Mouse (Mus musculus): ENCODE measurements around the gene Nectin1. TPM values are rescaled to one million over a fixed set of nuclear protein-coding genes. Genes with fewer than 3 reads are reported as not detected.

Nectin1 gene
- total RNA-seq, 2 experiments from 2014 or later, result 112 to 114 TPM

GRCm38 (mm10) chr9:43828960-43829359 lies 85.2 kb downstream of the Nectin1 start:
- intact Hi-C loops (cut with DNase I), result loop anchor here (5.0 kb wide), 2 partner anchors 87 to 492 kb away; partner anchors contain the start of gene Nectin1
- Histone ChIP-seq H3K27ac (no peak overlapping the region), H3K4me3 (no peak overlapping the region)
- TF ChIP-seq CTCF (IDR thresholded peaks at IDR 0.05), result no peak
- DNase-seq (ENCODE audit: extremely low spot score in 1 of 2, low spot score in 2 of 2), result no peak

DNA sequence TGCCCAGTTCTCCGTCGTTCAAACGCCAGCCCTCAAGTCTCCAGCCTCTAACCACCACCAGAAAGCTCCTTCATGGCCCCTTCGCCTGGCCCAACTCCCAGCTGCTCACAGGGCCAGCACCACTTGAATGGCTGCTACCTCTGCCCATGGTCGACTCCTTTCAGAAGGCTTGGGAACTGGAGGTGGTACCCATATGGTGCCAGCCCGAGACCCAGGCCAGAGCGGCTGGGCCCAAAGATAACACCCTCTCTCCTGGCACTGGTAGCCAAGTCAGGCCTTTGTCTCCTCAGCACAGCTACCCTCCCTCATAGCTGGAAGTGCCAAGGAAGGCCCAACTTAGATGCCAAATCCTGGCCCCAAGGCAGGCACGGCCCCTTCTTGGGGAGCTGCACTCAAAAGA lies 89.4 kb downstream of the Nectin1 start:
- no peak overlapping the region for H3K27ac ChIP-seq
- no peak for TF ChIP-seq CTCF (IDR thresholded peaks at IDR 0.05)
- DNase-seq (ENCODE audit: extremely low spot score in 1 of 2, low spot score in 2 of 2), result no peak
- intact Hi-C loops (cut with DNase I), result no loop called here
- H3K4me3 ChIP-seq, result no peak overlapping the region

DNA sequence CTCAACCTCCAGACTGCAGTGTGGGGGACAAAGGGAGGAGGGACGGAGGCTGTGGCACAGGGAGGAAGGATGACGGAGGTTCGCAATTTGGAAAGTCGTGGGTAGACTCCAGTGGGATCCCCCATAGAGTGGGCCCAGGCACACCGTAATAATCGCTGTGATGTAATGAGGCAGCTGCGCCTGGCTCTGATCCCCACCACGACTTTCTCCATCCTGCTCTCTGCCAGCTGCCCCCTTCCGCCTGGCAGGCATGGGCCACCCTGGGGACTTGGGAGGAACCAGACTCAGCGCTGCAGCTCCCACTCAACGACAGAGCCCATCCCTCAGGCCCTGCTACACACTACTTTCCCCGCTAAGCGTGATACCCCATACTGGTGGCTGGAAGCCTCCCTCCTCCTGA lies 90.5 kb downstream of the Nectin1 start:
- Histone ChIP-seq H3K4me3 (no peak overlapping the region), H3K27ac (no peak overlapping the region)
- TF ChIP-seq CTCF (IDR thresholded peaks at IDR 0.05), result no peak
- intact Hi-C loops (cut with DNase I), result no loop called here
- DNase-seq (ENCODE audit: extremely low spot score in 1 of 2, low spot score in 2 of 2), result no peak

DNA sequence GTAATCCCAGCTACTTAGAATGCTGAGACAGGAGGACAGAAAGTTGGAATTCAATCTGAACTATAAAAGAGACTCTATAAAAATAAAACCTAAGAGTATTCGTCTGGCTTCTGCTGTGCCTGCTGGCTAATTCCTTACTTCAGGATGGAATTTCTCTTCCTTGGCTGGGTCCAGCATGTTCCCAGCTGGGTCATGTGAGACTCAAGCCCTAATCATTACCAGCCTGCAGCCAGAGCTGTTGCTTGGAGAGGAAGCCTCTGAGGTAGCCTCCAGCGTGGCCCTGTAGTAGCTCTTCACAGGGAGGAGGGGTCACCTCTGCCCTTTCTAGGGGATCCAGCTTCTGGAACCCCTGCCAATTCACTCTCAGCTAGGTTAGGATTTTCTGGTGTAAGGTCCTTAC lies 94.8 kb downstream of the Nectin1 start:
- no peak for TF ChIP-seq CTCF (IDR thresholded peaks at IDR 0.05)
- intact Hi-C loops (cut with DNase I), result no loop called here

GRCm38 (mm10) chr9:43842921-43843577 lies 99.3 kb downstream of the Nectin1 start:
- H3K4me3 ChIP-seq, result no peak overlapping the region
- intact Hi-C loops (cut with DNase I), result no loop called here
- no peak for TF ChIP-seq CTCF (IDR thresholded peaks at IDR 0.05)

More for the DNA sequence above, 94.8 kb downstream of the Nectin1 start:
- no peak overlapping the region for H3K27ac ChIP-seq
- no peak overlapping the region for H3K4me3 ChIP-seq
- DNase-seq (ENCODE audit: extremely low spot score in 1 of 2, low spot score in 2 of 2), result no peak

DNA sequence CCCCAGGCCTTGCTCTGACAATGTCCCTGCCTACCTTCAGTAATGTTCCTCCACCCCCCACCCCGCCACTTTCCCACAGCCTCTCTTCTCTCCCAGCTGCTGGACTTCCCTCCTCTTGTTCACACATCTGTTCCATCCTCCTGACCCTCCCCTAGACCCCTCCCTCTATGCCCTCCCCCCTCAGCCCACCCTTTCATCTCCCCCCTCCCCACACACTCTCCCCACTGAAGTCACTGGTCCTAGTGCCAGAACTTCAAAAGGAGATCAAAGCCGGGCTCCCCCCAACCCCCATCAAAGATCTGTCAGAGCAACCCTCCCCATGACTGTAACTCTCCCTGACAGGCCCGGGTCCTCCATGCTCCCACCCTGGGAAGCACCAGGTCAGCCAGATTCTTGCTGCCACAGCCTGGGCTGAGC lies 99.9 kb downstream of the Nectin1 start:
- intact Hi-C loops (cut with DNase I), result no loop called here
- no peak overlapping the region for H3K4me3 ChIP-seq
- DNase-seq (ENCODE audit: extremely low spot score in 1 of 2, low spot score in 2 of 2), result no peak
- TF ChIP-seq CTCF (IDR thresholded peaks at IDR 0.05), result no peak
- H3K27ac ChIP-seq, result no peak overlapping the region

More at GRCm38 (mm10) chr9:43842921-43843577, 99.3 kb downstream of the Nectin1 start:
- no peak overlapping the region for H3K27ac ChIP-seq
- DNase-seq (ENCODE audit: extremely low spot score in 1 of 2, low spot score in 2 of 2), result no peak

DNA sequence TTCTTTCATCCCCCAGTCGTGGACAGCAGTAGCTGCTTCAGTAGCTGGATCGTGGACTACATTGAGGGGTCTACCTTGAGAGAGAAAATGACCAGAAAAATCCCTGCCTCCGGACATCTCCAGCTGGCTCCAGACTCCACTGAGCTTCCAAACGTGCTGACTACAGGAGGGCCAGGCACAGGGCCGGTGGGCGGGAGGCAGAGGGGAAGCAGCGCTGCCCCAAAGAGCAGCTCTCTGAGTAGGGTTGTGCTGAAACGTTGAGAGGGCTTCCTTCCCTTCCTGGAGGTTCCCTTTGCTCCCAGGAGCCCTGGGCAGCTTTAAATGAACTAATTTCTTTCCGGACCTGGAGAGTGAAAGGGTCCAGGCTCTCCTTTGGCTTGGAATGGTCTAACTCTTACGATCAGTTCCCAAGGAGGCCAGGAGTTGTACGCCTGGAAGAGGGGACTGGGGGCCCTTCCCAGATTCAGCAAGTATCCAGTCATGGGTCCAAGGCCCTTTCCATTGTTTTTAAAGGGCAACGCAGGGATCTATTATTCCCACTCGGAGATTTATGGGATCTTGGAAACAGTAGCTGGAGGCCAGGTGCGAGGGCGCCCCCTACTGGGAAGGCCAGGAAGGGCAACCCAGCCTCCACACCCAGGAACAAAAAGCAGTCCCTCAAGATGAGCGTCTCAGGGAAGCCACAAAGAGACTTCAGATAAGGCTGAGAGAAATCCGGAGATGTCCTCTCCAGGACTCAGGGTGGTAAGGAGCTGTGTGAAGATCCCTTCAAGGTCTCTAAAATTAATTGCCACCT lies 102.1 kb downstream of the Nectin1 start:
- Histone ChIP-seq H3K27ac (no peak overlapping the region), H3K4me3 (no peak overlapping the region)
- TF ChIP-seq CTCF (IDR thresholded peaks at IDR 0.05), result peak; percentile 92
- DNase-seq (ENCODE audit: extremely low spot score in 1 of 2, low spot score in 2 of 2), result peak; percentile 60 to 75
- intact Hi-C loops (cut with DNase I), result loop anchor here (5.0 kb wide), 1 partner anchor 104 kb away; the partner anchor contains the start of gene Nectin1

DNA sequence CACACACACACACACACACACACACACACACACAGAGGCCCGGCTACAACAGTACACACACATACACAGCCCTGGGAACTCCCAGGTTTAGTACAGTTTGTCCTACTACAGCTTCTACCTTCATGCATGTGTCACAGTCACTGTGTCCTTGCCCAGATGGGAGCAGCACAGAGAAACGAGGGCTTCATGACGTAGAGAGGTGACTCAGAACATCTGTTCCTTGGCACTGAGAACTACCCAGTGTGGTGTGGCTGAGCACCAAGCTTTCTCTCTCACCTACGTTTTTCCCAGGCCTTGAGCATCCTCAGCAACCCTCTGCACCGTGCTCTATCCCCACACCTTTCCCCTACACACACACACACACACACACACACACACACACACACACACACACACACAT lies 104.1 kb downstream of the Nectin1 start:
- peak; percentile 36 to 72 for DNase-seq (ENCODE audit: extremely low spot score in 1 of 2, low spot score in 2 of 2)
- intact Hi-C loops (cut with DNase I), result loop anchor here (2.0 to 5.0 kb wide), 2 partner anchors 31 to 106 kb away; partner anchors contain the start of gene Nectin1
- TF ChIP-seq CTCF (IDR thresholded peaks at IDR 0.05), result no peak
- Histone ChIP-seq H3K27ac (no peak overlapping the region), H3K4me3 (no peak overlapping the region)

DNA sequence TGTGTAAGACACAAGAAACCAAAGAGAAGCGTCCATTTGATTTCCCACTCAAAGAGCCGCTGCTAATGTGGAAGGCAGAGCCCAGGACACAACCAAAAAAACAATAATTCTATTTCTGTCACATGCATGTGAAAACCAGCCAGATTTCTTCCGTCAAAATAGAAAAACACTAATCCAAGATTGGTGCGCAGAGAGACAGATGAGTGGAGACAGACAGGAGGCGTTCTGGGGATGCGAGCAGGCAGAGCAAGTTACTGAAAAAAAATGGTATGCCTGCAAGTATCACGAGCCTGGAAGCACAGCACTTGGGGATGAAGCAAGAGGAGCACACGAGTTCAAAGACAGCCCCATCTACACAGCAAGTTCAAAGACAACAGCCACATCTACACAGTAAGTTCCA lies 106.5 kb downstream of the Nectin1 start:
- intact Hi-C loops (cut with DNase I), result no loop called here
- no peak for DNase-seq (ENCODE audit: extremely low spot score in 1 of 2, low spot score in 2 of 2)
- no peak overlapping the region for H3K4me3 ChIP-seq
- no peak overlapping the region for H3K27ac ChIP-seq
- no peak for TF ChIP-seq CTCF (IDR thresholded peaks at IDR 0.05)

GRCm38 (mm10) chr9:43851154-43851553 lies 107.4 kb downstream of the Nectin1 start:
- TF ChIP-seq CTCF (IDR thresholded peaks at IDR 0.05), result no peak
- DNase-seq (ENCODE audit: extremely low spot score in 1 of 2, low spot score in 2 of 2), result no peak
- no peak overlapping the region for H3K27ac ChIP-seq
- H3K4me3 ChIP-seq, result no peak overlapping the region
- intact Hi-C loops (cut with DNase I), result no loop called here

- DNase-seq (ENCODE audit: extremely low spot score in 1 of 2, low spot score in 2 of 2), result no peak
- no peak overlapping the region for H3K27ac ChIP-seq
- no peak for TF ChIP-seq CTCF (IDR thresholded peaks at IDR 0.05)
- H3K4me3 ChIP-seq, result no peak overlapping the region
- intact Hi-C loops (cut with DNase I), result no loop called here
Measured at GRCm38 (mm10) chr9:43855887-43856286, 112.1 kb downstream of the Nectin1 start.
